Mouse (Mus musculus) neural tube, embryonic 12.5 days (tissue): ENCODE measurements at regions not wholly inside any gene's neighbourhood (a gene's known extent, or its start where the extent isn't known, plus 50 kb on each side); places are given as distances from the start of the nearest gene placed in this dataset.

Experiments
- ATAC-seq: fragments of 200-750 bp; cut with Nextera tagmentation; 2 replicates; pipeline ENCODE4 v1.8.0; 2017; ENCODE audit warnings: low read depth, mild to moderate bottlenecking, moderate TSS enrichment, moderate library complexity; ENCODE audit not compliant: low FRiP score
- H3K27ac ChIP-seq: fragments of 300-500 bp; sonication (generic); 2 replicates; pipeline ENCODE4 v1.5.1; 2016
- H3K27me3 ChIP-seq: fragments of 300-500 bp; sonication (generic); replicated peaks from 2 replicates; pipeline ENCODE4 v1.6.1; 2016; ENCODE audit warnings: mild to moderate bottlenecking
- H3K36me3 ChIP-seq: fragments of 300-500 bp; sonication (generic); 2 replicates; pipeline ENCODE4 v1.6.1; 2016; ENCODE audit warnings: mild to moderate bottlenecking
- H3K4me1 ChIP-seq: fragments of 300-500 bp; sonication (generic); 2 replicates; pipeline ENCODE4 v1.6.1; 2016
- H3K4me2 ChIP-seq: fragments of 300-500 bp; sonication (generic); replicated peaks from 2 replicates; pipeline ENCODE4 v1.6.1; 2016; ENCODE audit warnings: mild to moderate bottlenecking
- H3K4me3 ChIP-seq: fragments of 300-500 bp; sonication (generic); 2 replicates; pipeline ENCODE4 v1.5.1; 2016
- H3K9ac ChIP-seq: fragments of 300-500 bp; sonication (generic); 2 replicates; pipeline ENCODE4 v1.6.1; 2016; ENCODE audit warnings: mild to moderate bottlenecking
- H3K9me3 ChIP-seq: fragments of 300-500 bp; sonication (generic); 2 replicates; pipeline ENCODE4 v1.6.1; 2016; ENCODE audit warnings: mild to moderate bottlenecking
- WGBS: fragments of 180-500 bp; shearing (Covaris S2); methylation state at CpG from one replicate; pipeline ENCODE4 v1.1.7; 2016; 5-methylcytosine and 5-hydroxymethylcytosine counted together

- Histone ChIP-seq H3K9ac (no peak overlapping the region), H3K9me3 (no peaks in the 10 kb centered on the region), H3K27ac (no peak overlapping the region), H3K4me1 (no peaks in the 10 kb centered on the region), H3K36me3 (no peaks in the 10 kb centered on the region), H3K4me3 (no peak overlapping the region), H3K27me3 (no peaks in the 10 kb centered on the region), H3K4me2 (no peak overlapping the region)
- WGBS: 89% methylated on average over 4 of the region's 4 CpGs
- no peak for ATAC-seq
Observed at GRCm38 (mm10) chr19:14678584-14678983, 80.7 kb upstream of the Tle4 start.

GRCm38 (mm10) chr19:14676929-14677328 lies 79.1 kb upstream of the Tle4 start:
- H3K27me3 ChIP-seq: no peaks in the 10 kb centered on the region
- H3K4me1 ChIP-seq: no peaks in the 10 kb centered on the region
- no peak overlapping the region for H3K4me2 ChIP-seq
- no peak overlapping the region for H3K9ac ChIP-seq
- no peak overlapping the region for H3K4me3 ChIP-seq
- WGBS: 63% methylated on average over 2 of the region's 2 CpGs
- no peaks in the 10 kb centered on the region for H3K36me3 ChIP-seq
- no peaks in the 10 kb centered on the region for H3K9me3 ChIP-seq
- ATAC-seq: no peak
- no peak overlapping the region for H3K27ac ChIP-seq

- no peak overlapping the region for H3K9ac ChIP-seq
- no peak for ATAC-seq
- H3K27me3 ChIP-seq: no peaks in the 10 kb centered on the region
- no peak overlapping the region for H3K27ac ChIP-seq
- no peaks in the 10 kb centered on the region for H3K9me3 ChIP-seq
- H3K4me3 ChIP-seq: no peak overlapping the region
- H3K4me1 ChIP-seq: peaks cover 4% of the 10 kb centered on the region; the same call in 1 of the 2 replicates
- no peaks in the 10 kb centered on the region for H3K36me3 ChIP-seq
- no peak overlapping the region for H3K4me2 ChIP-seq
Observed at GRCm38 (mm10) chr19:14670821-14671104, 72.9 kb upstream of the Tle4 start.

DNA sequence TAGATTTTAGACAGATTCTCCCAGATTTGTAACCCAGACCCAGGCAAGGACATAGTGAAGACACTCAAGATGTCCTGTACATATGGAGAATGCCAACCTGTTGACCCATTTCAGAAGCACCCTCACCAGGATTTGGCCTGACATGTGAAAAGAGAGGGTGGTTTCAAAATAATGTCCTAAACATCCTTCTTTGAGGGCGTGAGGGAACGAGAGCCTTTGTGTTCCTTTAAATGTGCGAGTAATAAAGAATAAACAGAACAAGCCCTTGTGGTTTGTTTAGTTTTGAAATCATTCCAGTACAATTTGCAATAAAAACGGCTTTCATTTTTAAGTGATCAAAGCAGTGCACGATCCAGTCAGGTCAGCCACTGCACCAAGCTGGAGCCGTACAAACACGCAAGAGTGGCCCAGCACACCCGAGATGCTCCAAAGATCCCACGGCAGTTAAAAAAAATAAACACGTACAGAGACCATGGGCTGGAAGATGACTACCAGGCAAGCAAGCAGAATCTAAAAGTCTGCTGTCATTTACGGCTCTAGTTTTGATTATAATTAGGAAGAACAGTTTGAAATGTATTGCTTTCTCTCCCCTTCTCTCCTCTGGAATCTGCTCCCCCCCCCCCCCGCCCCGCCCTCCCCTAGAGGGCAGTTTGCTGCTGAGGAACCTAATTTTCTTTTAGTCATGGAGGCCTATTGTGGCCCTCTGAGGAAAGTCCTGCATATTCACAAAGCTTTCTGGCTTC lies 72.4 kb upstream of the Tle4 start:
- Histone ChIP-seq H3K4me2 (no peak overlapping the region), H3K9ac (no peak overlapping the region), H3K27ac (no peak overlapping the region), H3K36me3 (no peaks in the 10 kb centered on the region), H3K4me3 (no peak overlapping the region), H3K4me1 (peaks cover 4% of the 10 kb centered on the region; the same call in 1 of the 2 replicates), H3K27me3 (no peaks in the 10 kb centered on the region), H3K9me3 (no peaks in the 10 kb centered on the region)
- no peak for ATAC-seq
- 55% methylated on average over 11 of the region's 13 CpGs for WGBS

GRCm38 (mm10) chr19:14668512-14669181 lies 70.8 kb upstream of the Tle4 start:
- Histone ChIP-seq H3K27ac (no peak overlapping the region), H3K27me3 (no peaks in the 10 kb centered on the region), H3K36me3 (no peaks in the 10 kb centered on the region), H3K4me3 (no peak overlapping the region), H3K9ac (no peak overlapping the region), H3K4me2 (no peak overlapping the region), H3K4me1 (peaks cover 4% of the 10 kb centered on the region; the same call in 1 of the 2 replicates), H3K9me3 (no peaks in the 10 kb centered on the region)
- 95% methylated on average over 4 of the region's 4 CpGs for WGBS
- ATAC-seq: no peak

- Histone ChIP-seq H3K4me3 (no peak overlapping the region), H3K27ac (no peak overlapping the region), H3K36me3 (no peaks in the 10 kb centered on the region), H3K9ac (no peak overlapping the region), H3K9me3 (no peaks in the 10 kb centered on the region), H3K27me3 (no peaks in the 10 kb centered on the region), H3K4me1 (no peaks in the 10 kb centered on the region), H3K4me2 (no peak overlapping the region)
- 87% methylated on average over 3 of the region's 3 CpGs for WGBS
- no peak for ATAC-seq
Observed at GRCm38 (mm10) chr19:14664682-14665417, 67.0 kb upstream of the Tle4 start.

GRCm38 (mm10) chr19:14664096-14664586 lies 66.3 kb upstream of the Tle4 start:
- ATAC-seq: no peak
- no peaks in the 10 kb centered on the region for H3K27me3 ChIP-seq
- no peak overlapping the region for H3K4me2 ChIP-seq
- H3K27ac ChIP-seq: no peak overlapping the region
- no peak overlapping the region for H3K4me3 ChIP-seq
- no peaks in the 10 kb centered on the region for H3K36me3 ChIP-seq
- WGBS: 53% methylated on average over 2 of the region's 2 CpGs
- H3K9ac ChIP-seq: no peak overlapping the region
- no peaks in the 10 kb centered on the region for H3K4me1 ChIP-seq
- H3K9me3 ChIP-seq: no peaks in the 10 kb centered on the region

DNA sequence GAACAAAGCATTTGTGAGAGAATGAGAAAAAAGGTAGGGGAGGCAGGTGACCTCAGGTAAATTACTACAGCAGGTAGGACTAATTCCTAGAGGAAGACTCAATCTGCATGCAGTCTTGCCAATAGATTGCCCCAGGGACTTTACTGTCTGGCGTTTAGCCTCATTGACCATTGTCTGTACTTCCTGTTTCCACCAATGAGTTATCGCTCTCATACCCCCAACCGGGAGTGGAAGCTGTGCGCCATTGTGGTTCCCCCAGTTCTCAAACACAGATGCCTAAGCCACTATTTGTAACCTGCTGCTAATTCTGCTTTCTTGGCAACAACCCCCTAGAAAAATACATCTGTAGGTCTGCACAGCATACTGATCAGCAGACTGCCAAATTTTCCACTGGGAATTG lies 65.5 kb upstream of the Tle4 start:
- Histone ChIP-seq H3K4me1 (no peaks in the 10 kb centered on the region), H3K36me3 (no peaks in the 10 kb centered on the region), H3K27me3 (no peaks in the 10 kb centered on the region), H3K4me2 (no peak overlapping the region), H3K27ac (no peak overlapping the region), H3K9ac (no peak overlapping the region), H3K4me3 (no peak overlapping the region), H3K9me3 (no peaks in the 10 kb centered on the region)
- WGBS: 66% methylated on average over 4 of the region's 4 CpGs
- no peak for ATAC-seq

DNA sequence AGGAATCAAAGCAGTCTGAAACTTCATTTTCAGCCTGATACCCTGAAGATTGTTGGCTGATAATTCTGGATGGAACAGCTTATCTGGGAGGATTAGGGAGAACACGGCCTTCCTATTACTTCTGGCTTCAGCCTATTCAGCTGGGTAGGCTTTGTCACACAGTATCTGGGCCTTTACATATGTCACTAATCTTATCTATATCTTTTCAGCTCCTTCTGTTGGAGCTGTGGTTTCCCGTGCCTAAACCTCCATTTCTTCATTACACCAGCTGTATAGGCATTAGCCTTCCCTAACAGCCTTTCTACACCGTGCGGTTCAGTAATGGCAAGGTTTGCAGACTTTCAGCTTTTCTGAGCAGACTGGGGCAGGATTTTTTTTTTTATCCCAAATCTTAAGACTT lies 61.9 kb upstream of the Tle4 start:
- Histone ChIP-seq H3K4me2 (no peak overlapping the region), H3K27me3 (no peaks in the 10 kb centered on the region), H3K27ac (no peak overlapping the region), H3K4me1 (no peaks in the 10 kb centered on the region), H3K9me3 (no peaks in the 10 kb centered on the region), H3K4me3 (no peak overlapping the region), H3K36me3 (no peaks in the 10 kb centered on the region), H3K9ac (no peak overlapping the region)
- 87% methylated on average over 4 of the region's 4 CpGs for WGBS
- ATAC-seq: no peak

- H3K27me3 ChIP-seq: no peaks in the 10 kb centered on the region
- no peak overlapping the region for H3K27ac ChIP-seq
- no peak overlapping the region for H3K4me3 ChIP-seq
- no peaks in the 10 kb centered on the region for H3K9me3 ChIP-seq
- no peak overlapping the region for H3K4me2 ChIP-seq
- WGBS: 93% methylated on average over 2 of the region's 2 CpGs
- H3K36me3 ChIP-seq: no peaks in the 10 kb centered on the region
- no peaks in the 10 kb centered on the region for H3K4me1 ChIP-seq
- H3K9ac ChIP-seq: no peak overlapping the region
- ATAC-seq: no peak
Observed at GRCm38 (mm10) chr19:14658479-14658878, 60.6 kb upstream of the Tle4 start.

DNA sequence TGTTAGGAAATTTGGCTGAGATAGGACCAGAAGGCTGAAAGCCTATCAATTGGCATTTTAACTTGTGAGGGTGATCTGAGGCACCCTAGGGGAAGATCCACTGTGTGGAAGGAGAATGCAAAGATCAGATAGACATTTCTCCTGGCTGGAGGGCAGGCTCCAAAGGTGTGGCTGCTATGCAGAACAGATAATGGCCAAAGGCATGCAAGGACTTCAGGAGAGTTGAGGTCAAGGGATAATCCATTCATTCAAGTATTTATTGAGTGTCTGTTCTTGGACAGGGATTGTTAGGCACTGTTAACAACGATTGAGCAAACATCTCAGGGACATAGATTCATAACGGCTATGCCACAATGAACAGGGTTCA lies 58.2 kb upstream of the Tle4 start:
- no peaks in the 10 kb centered on the region for H3K4me1 ChIP-seq
- H3K9ac ChIP-seq: no peak overlapping the region
- H3K36me3 ChIP-seq: no peaks in the 10 kb centered on the region
- H3K4me2 ChIP-seq: no peak overlapping the region
- no peak overlapping the region for H3K4me3 ChIP-seq
- WGBS: 77% methylated on average over 2 of the region's 2 CpGs
- ATAC-seq: no peak
- no peaks in the 10 kb centered on the region for H3K27me3 ChIP-seq
- no peaks in the 10 kb centered on the region for H3K9me3 ChIP-seq
- H3K27ac ChIP-seq: no peak overlapping the region

DNA sequence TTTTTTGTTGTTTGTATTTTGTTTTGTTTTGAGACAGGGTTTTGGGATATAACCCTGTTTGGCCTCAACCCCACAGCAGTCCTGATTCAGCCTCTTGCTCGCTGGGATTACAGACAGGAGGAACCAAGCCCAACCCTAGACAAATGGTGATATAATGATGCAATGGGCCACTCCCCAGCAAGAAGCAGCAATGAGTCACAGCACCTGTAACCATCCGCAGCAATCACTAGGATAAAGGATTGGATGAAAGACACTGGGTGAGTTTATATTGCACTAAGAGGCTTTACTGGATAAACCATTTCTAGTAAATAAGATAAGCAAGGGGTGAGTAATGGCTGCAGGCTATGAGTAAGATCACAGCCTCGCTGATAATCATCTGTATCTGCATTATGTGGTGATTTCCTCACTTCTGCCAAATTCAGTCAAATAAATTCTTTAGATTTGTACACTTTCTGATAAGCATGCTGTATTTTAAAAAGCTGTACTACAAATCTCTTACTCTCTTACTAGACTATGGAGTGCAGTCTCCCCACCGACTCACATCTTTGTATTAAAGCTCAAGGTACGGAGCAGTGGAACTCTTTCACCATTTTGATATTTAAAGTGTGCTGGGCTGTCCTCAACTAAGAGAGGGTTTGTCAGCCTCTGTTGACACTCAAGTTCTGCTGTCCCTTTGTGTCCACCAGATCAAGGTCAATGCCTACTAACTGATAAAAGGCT lies 57.6 kb upstream of the Tle4 start:
- no peaks in the 10 kb centered on the region for H3K9me3 ChIP-seq
- H3K27me3 ChIP-seq: no peaks in the 10 kb centered on the region
- H3K9ac ChIP-seq: no peak overlapping the region
- no peaks in the 10 kb centered on the region for H3K4me1 ChIP-seq
- H3K4me2 ChIP-seq: no peak overlapping the region
- no peak overlapping the region for H3K27ac ChIP-seq
- no peak for ATAC-seq
- no peak overlapping the region for H3K4me3 ChIP-seq
- WGBS: 85% methylated on average over 5 of the region's 5 CpGs
- no peaks in the 10 kb centered on the region for H3K36me3 ChIP-seq
